Mouse (Mus musculus): ENCODE results near the gene Tas2r107.
"Not testable (repeated sequence)": the region's sequence is repeated elsewhere in the genome, so short reads cannot be mapped to it uniquely, and the experiment has no call there.

DNA sequence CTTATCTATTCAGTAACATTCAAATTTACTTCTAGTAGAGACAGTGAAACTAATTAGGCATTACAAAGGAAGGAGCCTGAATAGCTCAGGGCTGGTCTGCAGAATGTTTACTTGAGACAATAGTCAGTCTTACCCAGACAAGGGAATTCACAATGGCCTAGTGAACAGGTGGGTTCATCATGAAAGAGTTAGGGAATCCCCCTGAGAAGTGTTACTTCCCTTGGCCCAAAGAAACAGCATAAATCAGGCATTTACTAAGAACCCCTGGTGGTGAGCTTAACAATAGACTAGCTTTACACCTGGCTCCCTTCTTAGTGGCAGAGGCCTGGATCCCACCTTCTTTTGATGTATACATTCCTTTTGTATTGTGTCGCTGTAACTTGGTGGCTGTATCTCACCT, 50.0 kb downstream of the Tas2r107 start:
- TF ChIP-seq CTCF (IDR thresholded peaks at IDR 0.05; ENCODE audit: control insufficient read depth, insufficient read depth, insufficient read length); MAX (IDR thresholded peaks at IDR 0.05); CEBPB (IDR thresholded peaks at IDR 0.05; ENCODE audit: low read depth); MYOG (IDR thresholded peaks at IDR 0.05; ENCODE audit: control insufficient read depth, extremely low read depth, insufficient read length); MYOD1 (IDR thresholded peaks at IDR 0.05; ENCODE audit: control insufficient read depth, insufficient read length, low read depth): not testable (repeated sequence)

Measured in C2C12 (cell line).